Mouse (Mus musculus) hindbrain, embryonic 14.5 days (tissue): ENCODE results near the gene Ppp1r3a. TPM values are rescaled to one million over a fixed set of nuclear protein-coding genes. Genes with fewer than 3 reads are reported as not detected.
"Not testable (repeated sequence)": the region's sequence is repeated elsewhere in the genome, so short reads cannot be mapped to it uniquely, and the experiment has no call there.

ENCODE experiments used
- ATAC-seq: fragments of 200-750 bp; cut with Nextera tagmentation; 2 replicates; pipeline ENCODE4 v1.8.0; 2017; ENCODE audit warnings: moderate number of reproducible peaks, mild to moderate bottlenecking, moderate TSS enrichment, moderate library complexity; ENCODE audit not compliant: low FRiP score
- DNase-seq: peaks from one replicate; pipeline ENCODE4 v3.0.0-alpha.2; 2015; ENCODE audit warnings: low spot score
- H3K27ac ChIP-seq: fragments of 300-500 bp; sonication (generic); 2 replicates; pipeline ENCODE4 v1.5.1; 2014; ENCODE audit warnings: mild to moderate bottlenecking, moderate library complexity
- H3K27me3 ChIP-seq: fragments of 300-500 bp; sonication (generic); 2 replicates; pipeline ENCODE4 v1.6.1; 2014; ENCODE audit warnings: mild to moderate bottlenecking, low read length, mixed read lengths; ENCODE audit not compliant: control insufficient read depth, insufficient read depth
- H3K36me3 ChIP-seq: fragments of 300-500 bp; sonication (generic); replicated peaks from 2 replicates; pipeline ENCODE4 v1.6.1; 2014; ENCODE audit not compliant: control insufficient read depth, insufficient read depth
- H3K4me1 ChIP-seq: fragments of 300-500 bp; sonication (generic); replicated peaks from 2 replicates; pipeline ENCODE4 v1.6.1; 2014; ENCODE audit warnings: antibody characterized with exemption, low read length, mixed read lengths; ENCODE audit not compliant: control insufficient read depth, insufficient read depth
- H3K4me2 ChIP-seq: fragments of 300-500 bp; sonication (generic); replicated peaks from 2 replicates; pipeline ENCODE4 v1.6.1; 2014; ENCODE audit warnings: mild to moderate bottlenecking, moderate library complexity
- H3K4me3 ChIP-seq: fragments of 300-500 bp; sonication (generic); replicated peaks from 2 replicates; pipeline ENCODE4 v1.5.1; 2014; ENCODE audit warnings: mild to moderate bottlenecking, low read length
- H3K9ac ChIP-seq: fragments of 300-500 bp; sonication (generic); 2 replicates; pipeline ENCODE4 v1.6.1; 2014
- H3K9me3 ChIP-seq: fragments of 300-500 bp; sonication (generic); 2 replicates; pipeline ENCODE4 v1.6.1; 2016; ENCODE audit warnings: low read length; ENCODE audit not compliant: control insufficient read depth
- whole genome bisulfite sequencing: fragments of 180-500 bp; shearing (Covaris S2); extraction: QIAGEN DNeasy Blood & Tissue Kit; methylation state at CpG from one replicate; pipeline ENCODE4 v1.1.7; 2014; 5-methylcytosine and 5-hydroxymethylcytosine counted together
- polyA plus RNA-seq: library from polyadenylated mRNA; unstranded; fragments of >200 nt; fragmentation: Nextera tagmentation; extraction: Ambion mirVana; gene quantifications from 2 replicates; pipeline ENCODE4 v1.2.1, GENCODE M21; 2014

Gene Ppp1r3a
- polyA plus RNA-seq, 1 experiment from 2014 or later, result not detected

DNA sequence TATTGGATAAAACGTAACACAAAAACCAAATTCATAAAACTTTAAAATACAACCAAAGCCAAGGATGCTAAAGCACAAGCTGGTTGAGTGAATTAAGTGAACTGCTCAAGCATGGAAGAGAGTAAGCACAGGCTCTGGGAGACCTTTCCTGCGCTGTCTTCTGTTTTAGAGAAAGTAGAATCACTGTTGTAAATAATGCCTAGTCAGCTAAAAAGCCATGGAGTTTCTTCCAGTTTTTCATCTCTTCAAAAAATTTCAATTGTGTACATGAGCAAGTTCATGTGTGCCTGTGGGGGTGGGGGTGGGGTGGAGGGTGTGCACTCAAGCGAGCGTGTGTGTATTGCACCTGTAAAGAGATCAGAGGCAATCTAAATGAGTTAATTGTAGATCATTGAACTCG lies 24.1 kb downstream of the Ppp1r3a start:
- H3K27me3 ChIP-seq, result no peaks in the 10 kb centered on the region
- ATAC-seq (no peak), DNase-seq (no peak)
- H3K4me1 ChIP-seq, result no peaks in the 10 kb centered on the region
- no peak overlapping the region for H3K4me3 ChIP-seq
- no peak overlapping the region for H3K4me2 ChIP-seq
- no peak overlapping the region for H3K27ac ChIP-seq
- no peaks in the 10 kb centered on the region for H3K36me3 ChIP-seq
- no peak overlapping the region for H3K9ac ChIP-seq
- H3K9me3 ChIP-seq, result no peaks in the 10 kb centered on the region
- WGBS, result 86% methylated on average over 5 of the region's 5 CpGs

DNA sequence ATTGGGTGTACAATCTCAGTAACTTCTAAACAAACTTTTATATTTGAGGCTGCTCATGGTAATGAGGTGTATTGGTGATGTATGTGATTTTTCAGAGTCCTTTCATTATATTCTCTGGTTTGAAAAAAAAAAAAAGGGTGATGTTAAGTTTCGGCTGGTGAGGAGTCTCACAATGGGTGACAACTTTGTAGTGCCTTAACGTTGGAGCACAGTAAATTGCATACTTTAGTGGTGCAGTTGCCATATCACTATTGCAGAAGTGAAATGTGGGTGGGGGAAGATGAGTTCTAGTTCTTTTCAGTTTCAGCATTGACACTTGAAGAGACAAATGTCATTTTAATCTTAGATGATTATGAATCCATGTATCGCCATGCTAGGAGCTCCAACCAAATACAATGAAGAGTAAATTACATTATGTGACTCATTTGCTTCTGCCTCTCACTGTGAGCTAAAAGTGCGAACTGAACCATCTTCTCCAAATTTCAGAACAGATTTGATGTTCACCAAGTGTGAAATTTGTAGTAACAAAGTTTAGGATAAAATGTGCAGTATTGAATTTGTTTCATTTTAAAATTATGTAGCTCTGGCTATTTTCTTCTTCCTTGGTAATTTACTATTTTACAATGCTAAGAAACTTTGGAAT lies 34.2 kb downstream of the Ppp1r3a start:
- H3K4me2 ChIP-seq, result no peak overlapping the region
- DNase-seq (no peak), ATAC-seq (no peak)
- H3K4me3 ChIP-seq, result no peak overlapping the region
- H3K4me1 ChIP-seq, result no peaks in the 10 kb centered on the region
- no peaks in the 10 kb centered on the region for H3K36me3 ChIP-seq
- H3K27ac ChIP-seq, result no peak overlapping the region
- H3K27me3 ChIP-seq, result no peaks in the 10 kb centered on the region
- 74% methylated on average over 4 of the region's 4 CpGs for WGBS
- H3K9ac ChIP-seq, result no peak overlapping the region
- H3K9me3 ChIP-seq, result no peaks in the 10 kb centered on the region

DNA sequence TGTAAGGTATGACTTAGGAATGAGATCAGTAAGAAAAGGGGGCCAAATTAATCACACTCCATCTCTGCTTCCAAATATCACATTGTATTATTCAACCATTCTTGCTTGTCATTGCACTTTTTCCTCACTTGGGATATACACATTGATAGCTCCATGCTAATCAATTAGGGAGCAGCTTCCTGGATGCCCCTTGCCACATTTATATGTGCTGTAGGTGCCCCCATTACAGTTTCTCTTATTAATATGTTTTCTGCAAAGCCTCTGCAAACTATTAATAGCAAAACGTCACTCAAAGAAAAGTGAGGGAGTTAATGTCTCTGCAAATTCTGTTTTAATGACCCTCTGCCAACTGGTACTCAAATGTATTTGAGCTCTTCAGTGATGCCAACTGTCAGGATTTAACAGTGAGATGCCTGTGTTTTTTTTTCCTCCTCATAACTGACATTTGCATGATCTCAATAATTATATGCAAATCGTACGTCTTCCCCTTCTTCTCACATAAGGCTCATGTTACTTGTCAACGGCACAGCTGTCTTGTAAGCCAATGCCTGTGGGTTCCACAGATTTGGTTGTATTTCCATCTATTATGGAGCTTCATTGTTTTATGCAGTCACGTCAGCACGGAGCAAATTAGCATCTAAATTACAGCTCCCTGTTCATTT lies 34.8 kb downstream of the Ppp1r3a start:
- whole genome bisulfite sequencing, result 49% methylated on average over 6 of the region's 6 CpGs
- ATAC-seq (no peak), DNase-seq (no peak)
- Histone ChIP-seq H3K27me3 (no peaks in the 10 kb centered on the region), H3K4me2 (no peak overlapping the region), H3K36me3 (no peaks in the 10 kb centered on the region), H3K27ac (no peak overlapping the region), H3K4me3 (no peak overlapping the region), H3K9ac (no peak overlapping the region), H3K9me3 (no peaks in the 10 kb centered on the region), H3K4me1 (no peaks in the 10 kb centered on the region)

GRCm38 (mm10) chr6:14715129-14715989 lies 39.7 kb downstream of the Ppp1r3a start:
- H3K4me2 ChIP-seq, result no peak overlapping the region
- H3K36me3 ChIP-seq, result no peaks in the 10 kb centered on the region
- no peak overlapping the region for H3K27ac ChIP-seq
- H3K4me3 ChIP-seq, result no peak overlapping the region
- no peak for ATAC-seq
- H3K9me3 ChIP-seq, result no peaks in the 10 kb centered on the region
- no peak overlapping the region for H3K9ac ChIP-seq
- WGBS, result 94% methylated on average over 4 of the region's 4 CpGs
- H3K27me3 ChIP-seq, result no peaks in the 10 kb centered on the region
- no peak for DNase-seq
- no peaks in the 10 kb centered on the region for H3K4me1 ChIP-seq

DNA sequence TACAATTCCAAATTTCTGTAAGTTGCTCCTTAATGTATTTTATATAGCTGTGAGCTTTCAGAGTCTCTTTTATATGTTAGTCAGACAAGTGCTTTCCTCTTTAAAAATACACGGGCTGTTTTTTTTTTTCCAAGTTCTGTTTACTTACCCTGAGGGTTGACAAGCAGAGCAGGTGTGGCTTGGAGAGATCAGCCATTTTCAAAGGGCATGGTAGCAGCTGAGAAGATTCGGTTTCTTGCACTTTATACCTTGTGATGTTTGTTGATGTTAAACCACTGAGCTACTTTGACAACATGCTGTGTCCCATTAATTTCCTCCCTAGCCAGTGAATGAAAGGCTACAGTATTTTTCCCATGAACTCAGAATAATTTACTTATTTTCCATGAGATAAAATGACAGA lies 42.9 kb downstream of the Ppp1r3a start:
- no peaks in the 10 kb centered on the region for H3K9me3 ChIP-seq
- H3K4me3 ChIP-seq, result no peak overlapping the region
- no peak for DNase-seq
- no peak overlapping the region for H3K4me2 ChIP-seq
- H3K36me3 ChIP-seq, result no peaks in the 10 kb centered on the region
- H3K27me3 ChIP-seq, result no peaks in the 10 kb centered on the region
- H3K27ac ChIP-seq, result no peak overlapping the region
- 70% methylated on average over 2 of the region's 2 CpGs for WGBS
- H3K4me1 ChIP-seq, result no peaks in the 10 kb centered on the region
- H3K9ac ChIP-seq, result no peak overlapping the region
- ATAC-seq, result no peak

DNA sequence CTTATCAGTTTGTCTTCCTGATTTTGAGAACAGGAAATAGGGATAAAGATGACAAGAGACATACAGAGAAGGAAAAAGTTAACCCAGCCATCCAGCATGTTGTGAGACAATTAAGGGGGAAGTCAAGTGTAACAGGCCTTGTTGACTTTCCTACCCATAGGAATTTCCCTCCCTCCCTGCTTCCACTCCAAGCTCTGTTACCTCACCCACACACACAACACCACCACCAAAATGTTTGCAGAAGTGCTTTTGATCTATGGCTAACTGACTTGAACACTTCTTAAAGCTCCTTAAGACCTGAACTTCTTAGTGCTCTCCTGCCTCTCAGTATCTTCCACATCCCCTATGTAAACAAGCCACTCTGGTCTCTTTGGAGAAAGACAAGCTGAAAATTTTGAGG lies 55.0 kb downstream of the Ppp1r3a start:
- no peaks in the 10 kb centered on the region for H3K9me3 ChIP-seq
- DNase-seq, result no peak
- no peak overlapping the region for H3K9ac ChIP-seq
- H3K4me1 ChIP-seq, result no peaks in the 10 kb centered on the region
- no peak overlapping the region for H3K4me2 ChIP-seq
- ATAC-seq, result no peak
- H3K27ac ChIP-seq, result no peak overlapping the region
- no peaks in the 10 kb centered on the region for H3K36me3 ChIP-seq
- no peak overlapping the region for H3K4me3 ChIP-seq
- no peaks in the 10 kb centered on the region for H3K27me3 ChIP-seq

GRCm38 (mm10) chr6:14679231-14679887 lies 75.7 kb downstream of the Ppp1r3a start:
- WGBS, result 88% methylated on average over 20 of the region's 20 CpGs
- ATAC-seq, result not testable (repeated sequence)

DNA sequence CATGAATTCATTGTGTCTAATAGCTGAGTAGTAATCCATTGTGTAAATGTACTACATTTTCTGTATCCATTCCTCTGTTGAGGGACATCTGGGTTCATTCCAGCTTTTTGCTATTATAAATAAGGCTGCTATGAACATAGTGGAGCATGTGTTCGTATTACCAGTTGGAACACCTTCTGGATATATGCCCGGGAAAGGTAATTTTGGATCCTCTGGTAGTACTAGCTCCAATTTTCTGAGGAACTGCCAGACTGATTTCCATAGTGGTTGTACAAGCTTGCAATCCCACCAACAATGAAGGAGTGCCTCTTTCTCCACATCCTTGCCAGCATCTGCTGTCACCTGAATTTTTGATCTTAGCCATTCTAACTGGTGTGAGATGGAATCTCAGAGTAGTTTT lies 86.1 kb downstream of the Ppp1r3a start:
- H3K27me3 ChIP-seq, H3K27ac ChIP-seq, H3K4me2 ChIP-seq, H3K4me3 ChIP-seq, ATAC-seq, H3K36me3 ChIP-seq, H3K4me1 ChIP-seq, H3K9me3 ChIP-seq, DNase-seq, H3K9ac ChIP-seq: not testable (repeated sequence)
- WGBS, result 85% methylated on average over 2 of the region's 2 CpGs

More at GRCm38 (mm10) chr6:14679231-14679887, 75.7 kb downstream of the Ppp1r3a start:
- not testable (repeated sequence) for H3K36me3 ChIP-seq, H3K4me3 ChIP-seq, H3K27me3 ChIP-seq, H3K4me1 ChIP-seq, H3K9me3 ChIP-seq, H3K27ac ChIP-seq, H3K4me2 ChIP-seq, H3K9ac ChIP-seq
- peak; percentile 26 for DNase-seq

DNA sequence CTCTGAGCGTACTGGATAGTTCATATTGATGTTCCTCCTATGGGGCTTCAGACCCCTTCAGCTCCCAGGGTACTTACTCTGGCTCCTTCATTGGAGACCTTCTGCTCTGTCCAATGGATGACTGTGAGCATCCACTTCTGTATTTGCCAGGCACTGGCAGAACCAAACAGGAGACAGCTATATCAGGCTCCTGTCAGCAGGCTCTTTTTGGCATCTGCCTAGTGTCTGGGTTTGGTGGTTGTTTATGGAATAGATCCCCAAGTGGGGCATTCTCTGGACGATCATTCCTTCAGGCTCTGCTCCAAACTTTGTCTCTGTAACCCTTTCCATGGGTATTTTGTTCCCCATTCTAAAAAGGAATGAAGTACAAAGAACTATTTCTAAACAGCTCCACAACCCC lies 87.4 kb downstream of the Ppp1r3a start:
- H3K4me1 ChIP-seq, DNase-seq, H3K4me3 ChIP-seq, H3K27ac ChIP-seq, ATAC-seq, H3K4me2 ChIP-seq, H3K9me3 ChIP-seq, H3K36me3 ChIP-seq, H3K27me3 ChIP-seq, H3K9ac ChIP-seq: not testable (repeated sequence)
- 94% methylated on average over 2 of the region's 2 CpGs for WGBS
